Mouse (Mus musculus) C2C12 (cell line): ENCODE results near the gene Cpne4. TPM values are rescaled to one million over a fixed set of nuclear protein-coding genes. Genes with fewer than 3 reads are reported as not detected.

ENCODE experiments used
- H3K27me3 ChIP-seq: one replicate; pipeline ENCODE4 v1.6.1; 2011; ENCODE audit not compliant: control insufficient read depth, insufficient read depth, insufficient read length
- H3K36me3 ChIP-seq: one replicate; pipeline ENCODE4 v1.6.1; 2011; ENCODE audit not compliant: control insufficient read depth, insufficient read depth
- H3K4me3 ChIP-seq: one replicate; pipeline ENCODE4 v1.5.1; 2011; ENCODE audit warnings: mild to moderate bottlenecking, control low read depth; ENCODE audit not compliant: poor library complexity, insufficient read depth, severe bottlenecking
- H3K79me2 ChIP-seq: one replicate; pipeline ENCODE4 v1.6.1; 2011; ENCODE audit not compliant: control insufficient read depth, insufficient read depth
- H3K79me3 ChIP-seq: one replicate; pipeline ENCODE4 v1.6.1; 2011; ENCODE audit warnings: low read depth, control low read depth
- H3ac ChIP-seq: one replicate; pipeline ENCODE3; 2011; ENCODE audit warnings: low read depth; ENCODE audit not compliant: control insufficient read depth, insufficient read length
- CEBPB ChIP-seq: IDR thresholded peaks from one replicate; pipeline ENCODE4 v1.6.1; 2011; ENCODE audit warnings: low read depth, mild to moderate bottlenecking, control low read depth, moderate library complexity
- CTCF ChIP-seq: IDR thresholded peaks from one replicate; pipeline ENCODE4 v1.5.1; 2011; ENCODE audit not compliant: control insufficient read depth, insufficient read depth, insufficient read length
- FOSL1 ChIP-seq: IDR thresholded peaks from one replicate; pipeline ENCODE4 v1.8.0; 2011; ENCODE audit warnings: mild to moderate bottlenecking, low read length; ENCODE audit not compliant: poor library complexity, insufficient read depth, severe bottlenecking
- MAX ChIP-seq: IDR thresholded peaks from one replicate; pipeline ENCODE4 v1.6.1; 2011; ENCODE audit warnings: mild to moderate bottlenecking, control low read depth
- MYOD1 ChIP-seq: IDR thresholded peaks from one replicate; pipeline ENCODE4 v1.6.1; 2011; ENCODE audit warnings: low read depth; ENCODE audit not compliant: control insufficient read depth, insufficient read length
- MYOG ChIP-seq: IDR thresholded peaks from one replicate; pipeline ENCODE4 v1.6.1; 2011; ENCODE audit not compliant: control insufficient read depth, insufficient read length; ENCODE audit errors: extremely low read depth
- USF1 ChIP-seq: IDR thresholded peaks from one replicate; pipeline ENCODE4 v1.6.1; 2011; ENCODE audit warnings: low read depth, mild to moderate bottlenecking, control low read depth, moderate library complexity
- polyA plus RNA-seq: library from polyadenylated mRNA; unstranded; fragments of >200 nt; fragmentation: generic; extraction: Trizol; gene quantifications from one replicate; pipeline ENCODE4 v1.2.1, GENCODE M21; 2012; ENCODE audit warnings: missing spikeins

Cpne4 gene
- polyA plus RNA-seq, 1 experiment, result not detected

DNA sequence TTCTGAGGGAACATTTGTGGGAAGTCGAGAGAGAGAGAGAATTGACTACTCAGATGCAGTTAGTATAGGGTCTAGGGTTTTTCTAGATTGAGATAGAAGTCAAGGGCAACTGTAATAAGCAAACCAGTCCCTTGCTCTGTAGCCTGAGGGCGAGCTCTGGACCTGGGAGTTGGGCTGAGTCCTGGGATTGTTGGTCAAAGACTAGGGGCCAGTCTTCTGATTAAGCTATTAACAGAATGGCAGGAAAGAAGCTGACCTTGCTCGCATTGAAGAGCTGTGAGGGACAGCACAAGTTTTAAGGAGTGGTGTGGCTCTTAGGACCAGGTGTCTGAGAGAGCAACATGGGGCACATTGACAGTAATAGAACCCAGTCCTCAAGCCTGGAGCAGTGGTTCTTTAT lies 140.0 kb downstream of the Cpne4 start:
- no peaks in the 10 kb centered on the region for H3K36me3 ChIP-seq
- no peaks in the 10 kb centered on the region for H3K27me3 ChIP-seq
- no peaks in the 10 kb centered on the region for H3K79me2 ChIP-seq
- no peaks in the 10 kb centered on the region for H3K79me3 ChIP-seq
- TF ChIP-seq MYOG, result no peak
- TF ChIP-seq CEBPB, result no peak
- no peak for TF ChIP-seq CTCF
- TF ChIP-seq USF1, result no peak
- TF ChIP-seq MYOD1, result no peak
- no peak for TF ChIP-seq FOSL1
- no peak for TF ChIP-seq MAX
- no peak overlapping the region for H3ac ChIP-seq
- no peak overlapping the region for H3K4me3 ChIP-seq

GRCm38 (mm10) chr9:104693145-104693544 lies 146.1 kb downstream of the Cpne4 start:
- Histone ChIP-seq H3K27me3 (no peaks in the 10 kb centered on the region), H3K79me3 (no peaks in the 10 kb centered on the region), H3ac (no peak overlapping the region), H3K36me3 (no peaks in the 10 kb centered on the region), H3K4me3 (no peak overlapping the region), H3K79me2 (no peaks in the 10 kb centered on the region)
- TF ChIP-seq USF1 (no peak), MAX (no peak), CTCF (no peak), FOSL1 (no peak), MYOD1 (no peak), MYOG (no peak), CEBPB (no peak)

GRCm38 (mm10) chr9:104710831-104711230 lies 163.7 kb downstream of the Cpne4 start:
- no peak overlapping the region for H3ac ChIP-seq
- no peaks in the 10 kb centered on the region for H3K27me3 ChIP-seq
- no peaks in the 10 kb centered on the region for H3K79me2 ChIP-seq
- H3K36me3 ChIP-seq, result no peaks in the 10 kb centered on the region
- no peak overlapping the region for H3K4me3 ChIP-seq
- TF ChIP-seq FOSL1 (no peak), USF1 (no peak), MAX (no peak), CEBPB (no peak), MYOG (no peak), CTCF (no peak), MYOD1 (no peak)
- no peaks in the 10 kb centered on the region for H3K79me3 ChIP-seq

DNA sequence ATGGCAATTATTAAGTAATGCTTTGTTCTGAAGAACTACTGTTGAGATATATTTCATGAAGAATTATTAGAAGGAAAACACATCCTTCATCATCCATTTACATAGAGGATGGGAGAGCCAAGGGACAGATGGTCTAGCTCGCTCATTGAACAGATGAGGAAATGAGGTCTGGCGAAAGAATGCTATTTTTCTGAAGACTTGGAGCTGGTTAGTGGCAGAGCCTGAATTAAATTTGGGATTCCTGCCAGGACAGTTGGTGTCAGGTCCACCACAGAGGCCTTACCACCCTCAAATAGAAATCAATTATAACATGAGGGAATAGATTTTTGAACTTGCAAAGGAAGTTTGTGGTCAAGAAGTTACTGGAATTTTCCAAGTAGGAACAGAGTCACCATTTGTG lies 178.2 kb downstream of the Cpne4 start:
- H3ac ChIP-seq, result no peak overlapping the region
- H3K79me3 ChIP-seq, result no peaks in the 10 kb centered on the region
- H3K4me3 ChIP-seq, result no peak overlapping the region
- H3K79me2 ChIP-seq, result no peaks in the 10 kb centered on the region
- no peaks in the 10 kb centered on the region for H3K27me3 ChIP-seq
- no peaks in the 10 kb centered on the region for H3K36me3 ChIP-seq
- no peak for TF ChIP-seq CTCF
- TF ChIP-seq FOSL1, result no peak
- TF ChIP-seq CEBPB, result no peak

DNA sequence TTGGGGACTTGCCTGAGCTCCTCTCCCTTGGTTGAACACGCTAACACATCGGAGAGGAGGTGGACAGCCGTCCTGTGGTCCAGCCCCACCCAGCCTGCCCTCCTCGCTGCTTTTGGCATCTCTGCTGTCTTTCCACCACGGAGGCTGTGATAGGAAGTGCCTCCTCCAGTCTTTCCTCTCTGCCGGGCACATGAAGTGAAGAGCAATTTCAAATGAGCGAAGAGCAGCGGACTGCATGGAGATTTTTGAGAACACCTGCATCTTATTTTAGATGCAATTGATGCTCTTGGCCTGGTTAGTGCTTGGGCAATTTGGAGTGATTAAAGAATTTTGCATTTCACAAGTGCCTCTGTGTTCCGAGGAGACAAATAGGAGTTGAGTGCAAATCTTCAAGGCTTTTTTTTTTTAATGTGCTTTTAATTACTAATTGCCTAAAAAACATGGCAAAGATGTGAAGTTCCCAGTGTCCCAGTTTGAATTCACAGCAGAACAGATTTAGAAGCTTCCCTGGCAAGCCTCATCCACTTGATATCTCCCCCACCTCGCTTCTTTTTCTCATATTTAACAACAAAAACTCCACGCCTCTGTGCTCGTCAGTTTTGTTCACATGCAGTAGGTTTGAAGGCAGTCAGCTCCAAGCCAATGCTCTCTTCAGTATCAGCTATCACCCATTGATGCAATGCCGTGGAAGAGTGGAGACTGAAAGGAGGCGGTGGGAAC lies 195.7 kb downstream of the Cpne4 start:
- Histone ChIP-seq H3K36me3 (no peaks in the 10 kb centered on the region), H3K79me2 (no peaks in the 10 kb centered on the region), H3ac (no peak overlapping the region), H3K4me3 (no peak overlapping the region), H3K27me3 (no peaks in the 10 kb centered on the region), H3K79me3 (no peaks in the 10 kb centered on the region)
- TF ChIP-seq CTCF, result no peak
- no peak for TF ChIP-seq CEBPB
- TF ChIP-seq USF1, result no peak
- no peak for TF ChIP-seq MAX
- no peak for TF ChIP-seq MYOG
- TF ChIP-seq MYOD1, result no peak
- no peak for TF ChIP-seq FOSL1

- no peaks in the 10 kb centered on the region for H3K36me3 ChIP-seq
Observed at GRCm38 (mm10) chr9:104755519-104755918, 208.4 kb downstream of the Cpne4 start.

More at GRCm38 (mm10) chr9:104755519-104755918, 208.4 kb downstream of the Cpne4 start:
- H3ac ChIP-seq, result no peak overlapping the region
- TF ChIP-seq MYOD1 (no peak), FOSL1 (no peak), MYOG (no peak), USF1 (no peak), MAX (no peak), CEBPB (no peak), CTCF (no peak)
- H3K27me3 ChIP-seq, result no peaks in the 10 kb centered on the region
- H3K79me3 ChIP-seq, result no peaks in the 10 kb centered on the region
- H3K79me2 ChIP-seq, result no peaks in the 10 kb centered on the region
- no peak overlapping the region for H3K4me3 ChIP-seq
